Mouse (Mus musculus) forebrain, embryonic 11.5 days (tissue): ENCODE results near the gene Slc15a3. TPM values are rescaled to one million over a fixed set of nuclear protein-coding genes. Genes with fewer than 3 reads are reported as not detected.

ENCODE experiments used
- ATAC-seq: fragments of 200-750 bp; cut with Nextera tagmentation; replicated peaks from 2 replicates; pipeline ENCODE4 v1.8.0; 2017; ENCODE audit warnings: moderate TSS enrichment; ENCODE audit not compliant: low FRiP score
- DNase-seq: peaks from one replicate; pipeline ENCODE4 v3.0.0-alpha.2; 2017; ENCODE audit warnings: low spot score
- H3K27ac ChIP-seq: fragments of 300-500 bp; sonication (generic); 2 replicates; pipeline ENCODE4 v1.5.1; 2014; ENCODE audit warnings: low read depth, low read length
- H3K27me3 ChIP-seq: fragments of 300-500 bp; sonication (generic); 2 replicates; pipeline ENCODE4 v1.6.1; 2014; ENCODE audit warnings: mild to moderate bottlenecking, low read length, mixed read lengths; ENCODE audit not compliant: control insufficient read depth, insufficient read depth
- H3K36me3 ChIP-seq: fragments of 300-500 bp; sonication (generic); 2 replicates; pipeline ENCODE4 v1.6.1; 2014; ENCODE audit warnings: mild to moderate bottlenecking, low read length, moderate library complexity, mixed read lengths; ENCODE audit not compliant: control insufficient read depth, insufficient read depth
- H3K4me1 ChIP-seq: fragments of 300-500 bp; sonication (generic); replicated peaks from 2 replicates; pipeline ENCODE4 v1.6.1; 2014; ENCODE audit warnings: low read length, mixed read lengths; ENCODE audit not compliant: control insufficient read depth, insufficient read depth
- H3K4me2 ChIP-seq: fragments of 300-500 bp; sonication (generic); 2 replicates; pipeline ENCODE4 v1.6.1; 2014; ENCODE audit warnings: low read depth, mild to moderate bottlenecking, low read length, moderate library complexity, mixed read lengths; ENCODE audit not compliant: severe bottlenecking
- H3K4me3 ChIP-seq: fragments of 300-500 bp; sonication (generic); 2 replicates; pipeline ENCODE4 v1.5.1; 2014; ENCODE audit warnings: low read depth, low read length
- H3K9ac ChIP-seq: fragments of 300-500 bp; sonication (generic); 2 replicates; pipeline ENCODE4 v1.6.1; 2014; ENCODE audit warnings: low read length
- H3K9me3 ChIP-seq: fragments of 300-500 bp; sonication (generic); 2 replicates; pipeline ENCODE4 v1.6.1; 2016; ENCODE audit warnings: low read length, mixed read lengths; ENCODE audit not compliant: control insufficient read depth
- WGBS: fragments of 180-500 bp; shearing (Covaris S2); extraction: QIAGEN DNeasy Blood & Tissue Kit; methylation state at CpG from one replicate; pipeline ENCODE4 v1.1.7; 2014; 5-methylcytosine and 5-hydroxymethylcytosine counted together
- polyA plus RNA-seq: library from polyadenylated mRNA; unstranded; fragments of >200 nt; fragmentation: Nextera tagmentation; extraction: Ambion mirVana; gene quantifications from 2 replicates; pipeline ENCODE4 v1.2.1, GENCODE M21; 2014

The Slc15a3 gene
- polyA plus RNA-seq, 1 experiment from 2014 or later: 0.19 TPM

- WGBS: 88% methylated on average over 3 of the region's 3 CpGs
- H3K36me3 ChIP-seq: no peaks in the 10 kb centered on the region; the same call in 1 of the 2 replicates
- DNase-seq: no peak
Observed at GRCm38 (mm10) chr19:10892201-10892600, 52.7 kb downstream of the Slc15a3 start.

GRCm38 (mm10) chr19:10895016-10895528 lies 55.5 kb downstream of the Slc15a3 start, which contains the start of gene Prpf19:
Prpf19 (plus strand) TSS chr19:10895231.
- peaks cover 2% of the 10 kb centered on the region; the same call in 1 of the 2 replicates for H3K4me1 ChIP-seq
- H3K9ac ChIP-seq: peak within 1 kb of the TSS; percentile 90
- H3K9me3 ChIP-seq: no peaks in the 10 kb centered on the region
- peak within 1 kb of the TSS; percentile 68 for H3K4me2 ChIP-seq
- H3K4me3 ChIP-seq: peak within 1 kb of the TSS; percentile 74
- DNase-seq (peak; percentile 98), ATAC-seq (peak; percentile 94)
- H3K36me3 ChIP-seq: no peaks in the 10 kb centered on the region; the same call in 1 of the 2 replicates
- under 1% methylated on average over 42 of the region's 43 CpGs for WGBS
- H3K27me3 ChIP-seq: no peaks in the 10 kb centered on the region
- peak within 1 kb of the TSS; percentile 88 for H3K27ac ChIP-seq

More at GRCm38 (mm10) chr19:10892201-10892600, 52.7 kb downstream of the Slc15a3 start:
- Histone ChIP-seq H3K4me2 (no peak overlapping the region), H3K9ac (no peak overlapping the region), H3K9me3 (no peaks in the 10 kb centered on the region), H3K27ac (no peak overlapping the region), H3K27me3 (no peaks in the 10 kb centered on the region), H3K4me3 (no peak overlapping the region), H3K4me1 (peaks cover 2% of the 10 kb centered on the region; the same call in 1 of the 2 replicates)
- no peak for ATAC-seq

- 4% methylated on average over 16 of the region's 16 CpGs for WGBS
- DNase-seq: no peak
- H3K9me3 ChIP-seq: no peaks in the 10 kb centered on the region
- peak overlapping the region; percentile 74 for H3K4me3 ChIP-seq
- H3K27me3 ChIP-seq: no peaks in the 10 kb centered on the region
- peak overlapping the region; percentile 68 for H3K4me2 ChIP-seq
- H3K9ac ChIP-seq: peak overlapping the region; percentile 90
- H3K36me3 ChIP-seq: peaks cover 6% of the 10 kb centered on the region; the same call in 1 of the 2 replicates
- ATAC-seq: peak; percentile 4; the same call in 1 of the 2 replicates
- peaks cover 2% of the 10 kb centered on the region; the same call in 1 of the 2 replicates for H3K4me1 ChIP-seq
- peak overlapping the region; percentile 88 for H3K27ac ChIP-seq
Observed at GRCm38 (mm10) chr19:10895708-10896107, 56.2 kb downstream of the Slc15a3 start.

- Histone ChIP-seq H3K4me1 (peaks cover 2% of the 10 kb centered on the region; the same call in 1 of the 2 replicates), H3K36me3 (peaks cover 13% of the 10 kb centered on the region; the same call in 1 of the 2 replicates), H3K27me3 (no peaks in the 10 kb centered on the region), H3K4me2 (no peak overlapping the region), H3K4me3 (no peak overlapping the region; the same call in 1 of the 2 replicates), H3K9me3 (no peaks in the 10 kb centered on the region), H3K27ac (no peak overlapping the region), H3K9ac (no peak overlapping the region)
- 85% methylated on average over 7 of the region's 7 CpGs for WGBS
- ATAC-seq (no peak), DNase-seq (no peak)
Observed at GRCm38 (mm10) chr19:10896849-10897248, 57.3 kb downstream of the Slc15a3 start.

GRCm38 (mm10) chr19:10897491-10897890 lies 58.0 kb downstream of the Slc15a3 start:
- H3K27ac ChIP-seq: no peak overlapping the region
- H3K36me3 ChIP-seq: peaks cover 13% of the 10 kb centered on the region; the same call in 1 of the 2 replicates
- no peaks in the 10 kb centered on the region for H3K27me3 ChIP-seq
- no peak overlapping the region for H3K4me2 ChIP-seq
- H3K4me1 ChIP-seq: peaks cover 2% of the 10 kb centered on the region; the same call in 1 of the 2 replicates
- H3K4me3 ChIP-seq: no peak overlapping the region
- H3K9ac ChIP-seq: no peak overlapping the region
- no peaks in the 10 kb centered on the region for H3K9me3 ChIP-seq
- ATAC-seq: no peak
- whole genome bisulfite sequencing: 93% methylated on average over 8 of the region's 8 CpGs
- no peak for DNase-seq

GRCm38 (mm10) chr19:10900315-10900714 lies 60.8 kb downstream of the Slc15a3 start:
- 91% methylated on average over 6 of the region's 6 CpGs for WGBS
- Histone ChIP-seq H3K27me3 (no peaks in the 10 kb centered on the region), H3K9me3 (no peaks in the 10 kb centered on the region), H3K9ac (no peak overlapping the region), H3K36me3 (peaks cover 25% of the 10 kb centered on the region), H3K27ac (no peak overlapping the region), H3K4me3 (no peak overlapping the region), H3K4me1 (peaks cover 2% of the 10 kb centered on the region; the same call in 1 of the 2 replicates), H3K4me2 (no peak overlapping the region)
- DNase-seq: no peak
- ATAC-seq: no peak

GRCm38 (mm10) chr19:10901046-10901445 lies 61.5 kb downstream of the Slc15a3 start:
- Histone ChIP-seq H3K27me3 (no peaks in the 10 kb centered on the region), H3K9ac (no peak overlapping the region), H3K9me3 (no peaks in the 10 kb centered on the region), H3K27ac (no peak overlapping the region), H3K4me2 (no peak overlapping the region), H3K36me3 (peaks cover 27% of the 10 kb centered on the region), H3K4me1 (peaks cover 2% of the 10 kb centered on the region; the same call in 1 of the 2 replicates), H3K4me3 (no peak overlapping the region)
- no peak for ATAC-seq
- DNase-seq: no peak
- 93% methylated on average over 5 of the region's 5 CpGs for WGBS

GRCm38 (mm10) chr19:10904512-10904911 lies 65.0 kb downstream of the Slc15a3 start:
- Histone ChIP-seq H3K9ac (no peak overlapping the region), H3K4me2 (no peak overlapping the region), H3K4me1 (no peaks in the 10 kb centered on the region), H3K27ac (no peak overlapping the region), H3K27me3 (no peaks in the 10 kb centered on the region), H3K9me3 (no peaks in the 10 kb centered on the region), H3K36me3 (peaks cover 27% of the 10 kb centered on the region), H3K4me3 (no peak overlapping the region)
- WGBS: 90% methylated on average over 5 of the region's 5 CpGs
- ATAC-seq (no peak), DNase-seq (no peak)
